Mouse (Mus musculus) CH12.LX (cell line): ENCODE data around the gene Serbp1.

Source experiments
- CTCF ChIP-seq, 2 experiments: IDR thresholded peaks in 1 of 2; conservative IDR thresholded peaks in 1 of 2; 2 replicates each; pipeline ENCODE4 v1.5.1; 2011 to 2012; ENCODE audit warnings: low read depth in 2 of 2, low read length in 2 of 2, improper control_type of control experiment in 1 of 2, inconsistent platforms in 1 of 2, mild to moderate bottlenecking in 1 of 2, moderate library complexity in 1 of 2
- EP300 ChIP-seq: IDR thresholded peaks from 2 replicates; pipeline ENCODE4 v1.6.1; 2011; ENCODE audit warnings: low read length, improper control_type of control experiment
- JUN ChIP-seq: IDR thresholded peaks from 2 replicates; pipeline ENCODE4 v1.6.1; 2011; ENCODE audit warnings: low read depth, mild to moderate bottlenecking, low read length, improper control_type of control experiment, moderate library complexity; ENCODE audit not compliant: insufficient read depth
- KAT2A ChIP-seq: IDR thresholded peaks from 2 replicates; pipeline ENCODE4 v1.6.1; 2012; ENCODE audit warnings: low read length, improper control_type of control experiment, inconsistent platforms; ENCODE audit not compliant: insufficient replicate concordance
- MAZ ChIP-seq: IDR thresholded peaks from 2 replicates; pipeline ENCODE4 v1.6.1; 2012; ENCODE audit warnings: low read depth, mild to moderate bottlenecking, inconsistent platforms, low read length, improper control_type of control experiment, moderate library complexity
- POLR2A ChIP-seq: IDR thresholded peaks from 2 replicates; pipeline ENCODE4 v1.6.1; 2011; ENCODE audit warnings: low read depth, mild to moderate bottlenecking, improper control_type of control experiment, low read length
- POLR2AphosphoS2 ChIP-seq: IDR thresholded peaks from 2 replicates; pipeline ENCODE4 v1.6.1; 2011; ENCODE audit warnings: low read depth, low read length, improper control_type of control experiment
- SIN3A ChIP-seq: IDR thresholded peaks from 2 replicates; pipeline ENCODE4 v1.6.1; 2012; ENCODE audit warnings: low read length, improper control_type of control experiment, inconsistent platforms
- USF1 ChIP-seq: IDR thresholded peaks from 2 replicates; pipeline ENCODE4 v1.6.1; 2014; ENCODE audit warnings: low read depth, mild to moderate bottlenecking, inconsistent platforms, low read length, improper control_type of control experiment
- USF2 ChIP-seq: conservative IDR thresholded peaks from 2 replicates; pipeline ENCODE4 v1.6.1; 2011; ENCODE audit warnings: low read depth, low read length, improper control_type of control experiment

- TF ChIP-seq EP300 (no peak), CTCF (conservative IDR thresholded peaks at IDR 0.05 in 1 of 2, IDR thresholded peaks at IDR 0.05 in 1 of 2; ENCODE audit: low read depth in 2 of 2, low read length in 2 of 2) (no peak), USF1 (no peak), MAZ (no peak), JUN (no peak), KAT2A (no peak), SIN3A (no peak), POLR2A (no peak), POLR2AphosphoS2 (no peak), USF2 (no peak)
Observed at GRCm38 (mm10) chr6:67229922-67230518, 8.0 kb upstream of the Serbp1 start.
